Mouse (Mus musculus) adrenal gland, adult 18-20 months (tissue): Measurements from ENCODE around the gene Gm9857. TPM values are rescaled to one million over a fixed set of nuclear protein-coding genes. Genes with fewer than 3 reads are reported as not detected.

Experiments
- DNase-seq, 2 experiments: peaks; one replicate each; pipeline ENCODE4 v3.0.0; 2021 to 2022; ENCODE audit warnings: low spot score in 2 of 2
- long read RNA-seq, 2 experiments: library from polyadenylated mRNA; stranded (forward); transcript quantifications; one replicate each; pipeline ENCODE4 v2.0.0; 2021
- total RNA-seq, 2 experiments: library from RNA; stranded (reverse); gene quantifications; 1 replicate in 1 of 2; 2 replicates in 1 of 2; pipeline ENCODE4 v1.2.3; 2021

Gene Gm9857
- total RNA-seq = not detected
- long read RNA-seq, experiment 1 = 0 reads
- long read RNA-seq, experiment 2 = 0 reads

DNA sequence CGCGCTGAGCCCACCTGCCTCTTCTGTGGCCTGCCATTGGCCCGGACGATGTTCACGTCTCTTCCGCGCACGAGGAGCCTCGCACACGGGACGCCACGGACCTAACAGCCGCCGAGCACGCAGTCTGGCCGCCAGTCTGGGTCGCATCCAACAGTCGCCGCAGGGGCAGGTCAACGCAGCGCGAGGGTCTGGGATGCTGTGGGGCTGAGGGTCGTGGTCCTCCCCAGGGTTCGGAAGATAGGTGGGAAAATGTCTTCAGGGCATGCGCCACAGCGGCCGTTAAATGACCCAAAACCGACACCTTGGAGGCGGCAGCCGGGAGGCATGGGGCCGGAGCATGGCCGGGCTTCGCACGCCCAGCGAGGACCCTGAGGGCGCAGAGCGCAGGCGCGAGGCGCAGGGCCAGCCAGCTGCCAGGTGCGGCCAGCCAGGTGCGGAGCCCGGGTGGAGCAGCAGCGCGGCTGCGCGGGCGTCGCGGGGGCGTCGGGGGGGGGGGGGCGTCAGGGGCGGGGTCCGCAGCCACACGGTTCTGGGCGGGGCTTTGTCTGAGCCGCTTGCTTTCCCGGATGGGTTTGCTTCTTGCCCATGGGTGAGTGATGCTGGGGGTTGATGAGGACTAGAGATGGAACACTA lies at the start of gene Gm9857:
Gm9857 (minus strand) TSS at position 445 of the 633 bp plus-strand sequence.
- DNase-seq = no peak

DNA sequence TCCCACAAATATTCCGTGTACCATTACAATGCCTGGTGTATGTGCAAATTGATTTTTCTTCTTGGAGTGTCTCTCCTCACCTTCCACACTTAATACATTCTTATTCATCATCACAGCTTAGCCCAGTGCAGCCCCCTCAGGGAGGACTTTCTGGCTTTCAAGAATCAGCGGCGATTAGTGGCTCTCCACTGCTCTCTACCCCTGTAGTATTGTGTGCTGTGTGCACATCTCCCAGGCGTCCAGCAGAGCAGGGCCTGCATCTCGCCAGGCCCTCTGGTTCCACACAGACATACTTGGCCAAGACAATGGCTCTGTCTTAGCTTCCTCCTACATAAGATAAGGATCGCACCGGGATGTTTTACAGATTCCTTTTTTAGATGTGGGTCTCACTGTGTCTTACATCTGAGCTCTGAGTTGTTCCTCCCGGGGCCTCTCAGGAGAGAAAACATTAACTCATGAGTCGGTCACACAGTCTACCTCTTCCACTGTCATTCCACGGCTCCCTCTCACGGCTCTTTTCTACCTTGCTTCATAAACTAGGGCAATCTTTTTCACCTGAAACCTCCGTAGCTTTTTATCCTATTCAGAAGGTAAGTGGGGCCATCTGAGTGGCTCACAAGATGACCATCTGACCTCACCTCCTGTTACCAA lies 46.9 kb upstream of the Gm9857 start:
- DNase-seq = no peak

DNA sequence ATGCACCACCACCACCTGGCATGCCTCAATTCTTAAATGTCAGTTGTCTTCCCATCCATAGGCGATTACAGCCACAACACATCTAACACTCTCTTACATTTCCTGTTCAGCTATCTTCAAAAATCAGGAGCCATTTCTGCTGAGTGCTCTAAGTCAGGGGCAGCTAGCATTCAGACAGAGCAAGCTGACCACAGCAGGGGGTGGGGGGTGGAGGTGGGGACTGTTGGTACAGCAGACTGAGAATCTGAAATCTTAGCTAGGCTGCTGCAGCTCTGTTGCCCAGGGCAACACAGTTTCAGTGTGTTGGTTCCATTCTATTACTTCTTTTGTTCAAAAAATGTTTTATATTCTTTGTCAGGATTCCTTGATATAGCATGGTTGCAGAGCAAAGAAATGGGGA lies 46.3 kb upstream of the Gm9857 start:
- DNase-seq = no peak

DNA sequence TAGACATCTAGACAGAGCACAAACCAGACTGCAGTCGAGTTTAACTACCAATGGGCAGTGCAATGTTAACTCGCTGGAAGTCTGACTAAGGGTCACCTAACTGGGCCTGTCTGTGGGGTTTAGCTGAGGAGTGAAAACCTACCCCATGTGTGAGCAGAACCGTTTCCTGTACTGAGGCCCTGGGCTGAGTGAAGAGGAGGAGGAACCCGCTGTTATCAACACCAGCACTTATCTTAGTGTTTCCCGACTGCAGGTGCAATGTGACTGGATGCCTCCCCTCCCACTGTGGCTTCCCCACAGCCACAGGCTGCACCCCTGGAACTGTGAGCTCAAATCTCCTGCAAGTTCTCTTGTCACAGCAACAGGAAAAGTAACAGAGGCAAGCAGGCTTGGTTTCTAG lies 43.7 kb upstream of the Gm9857 start:
- no peak for DNase-seq

DNA sequence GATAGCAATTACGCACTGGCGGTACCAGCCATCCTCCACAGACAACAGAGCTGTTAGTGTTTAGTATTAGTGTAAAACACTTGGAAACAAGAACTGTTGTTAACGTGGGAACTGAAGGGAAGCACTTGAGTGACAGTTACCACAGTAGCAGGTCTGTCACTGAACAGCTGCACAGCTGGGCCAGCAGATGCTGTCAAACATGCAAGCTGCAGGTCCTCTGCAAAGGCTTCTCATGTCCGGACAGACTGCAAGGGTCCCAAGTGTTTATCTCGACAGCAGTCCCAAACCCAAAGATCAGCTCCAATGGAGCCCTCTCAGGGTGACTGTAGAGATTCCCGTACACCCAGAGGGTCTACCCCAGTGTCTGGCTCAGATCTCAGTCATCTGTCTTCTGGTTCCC lies 41.7 kb upstream of the Gm9857 start:
- DNase-seq = no peak

DNA sequence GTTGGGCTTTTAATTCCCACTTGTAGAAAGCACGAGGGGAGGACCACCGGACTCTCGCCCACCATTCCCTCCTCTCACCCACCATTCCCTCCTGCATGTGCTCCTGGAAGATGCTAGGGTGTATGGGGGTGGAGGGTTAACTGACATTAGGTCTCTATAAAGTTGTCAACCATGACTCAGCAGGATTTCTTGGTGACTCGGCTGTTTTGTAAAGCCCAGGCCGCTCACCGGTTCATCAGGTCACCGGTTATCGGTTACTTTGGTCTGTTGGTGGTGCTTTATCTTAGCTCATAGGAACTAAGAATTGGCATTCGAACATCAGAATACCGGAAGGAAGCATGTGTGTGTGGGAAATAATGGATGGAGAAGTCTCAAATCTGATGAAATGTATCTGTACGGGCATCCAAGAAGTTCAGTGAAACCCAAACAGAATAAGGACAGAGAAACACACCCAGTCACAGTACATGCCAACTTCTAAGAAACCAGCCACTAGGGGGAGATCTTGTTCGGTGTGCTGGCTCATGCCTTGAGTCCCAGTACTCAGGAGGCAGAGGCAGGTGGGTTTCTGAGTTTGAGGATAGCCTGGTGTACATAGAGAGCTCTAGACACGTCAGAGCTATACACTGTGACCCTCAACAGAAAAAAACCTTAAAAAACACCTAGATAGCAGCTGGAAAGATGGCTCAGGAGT lies 37.2 kb upstream of the Gm9857 start:
- DNase-seq = no peak

DNA sequence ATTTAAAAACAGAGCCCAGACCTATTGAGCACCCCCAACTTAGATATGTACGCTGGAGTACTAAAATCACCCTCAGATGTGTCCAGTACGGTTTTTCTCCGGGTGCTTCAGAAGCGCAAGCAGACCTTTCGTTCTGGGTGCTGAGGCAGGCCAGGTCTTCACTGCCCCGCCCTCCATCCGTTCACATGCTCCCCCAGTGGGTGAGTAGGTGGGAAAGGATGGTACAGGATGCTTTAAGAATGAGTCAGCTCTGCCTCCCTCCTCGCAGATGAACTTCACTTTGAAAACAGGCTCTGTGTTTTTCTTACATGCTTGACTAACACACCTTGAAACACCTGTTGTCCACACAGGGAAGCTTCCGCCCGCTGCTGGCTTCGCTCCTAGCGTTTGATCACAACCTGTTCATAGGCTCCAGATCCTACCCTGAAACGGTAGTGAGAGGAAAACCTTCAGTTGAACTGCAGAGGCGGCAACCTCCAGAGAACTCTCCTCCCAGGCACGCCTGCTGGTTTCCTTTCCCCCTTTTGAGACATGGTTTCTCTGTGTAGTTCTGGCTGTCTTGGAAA lies 34.8 kb upstream of the Gm9857 start:
- no peak for DNase-seq

DNA sequence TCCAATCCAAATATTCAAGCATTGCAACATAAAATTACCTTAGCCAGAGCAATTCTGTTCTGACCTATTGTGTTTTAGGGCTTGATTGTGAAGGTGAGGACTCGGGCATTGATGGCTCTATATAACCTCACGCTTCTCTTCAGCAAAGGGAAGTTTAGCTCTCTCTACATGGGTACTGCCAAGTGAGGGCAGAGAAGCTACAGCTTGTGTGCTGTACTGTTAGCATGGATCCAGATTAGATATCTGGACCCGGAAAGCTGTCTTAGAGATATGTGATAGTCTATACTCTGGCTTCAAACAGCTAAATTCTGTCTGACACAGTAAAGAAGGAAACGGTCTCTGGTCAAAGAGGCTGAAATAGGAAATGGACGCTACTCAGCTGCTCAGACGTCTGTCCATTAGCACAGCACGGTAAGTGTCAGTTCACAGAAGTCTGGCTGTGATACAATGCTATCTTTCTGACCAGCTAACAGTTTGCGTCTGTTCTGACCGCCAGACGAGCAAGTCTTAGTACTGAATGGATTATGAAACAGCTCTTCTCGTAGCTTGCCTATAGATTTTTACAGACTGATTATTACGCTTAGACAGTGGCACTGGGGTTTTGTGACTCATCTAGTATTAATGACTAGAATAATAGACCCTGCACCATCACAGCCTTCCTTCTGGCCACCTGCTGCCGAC lies 33.9 kb upstream of the Gm9857 start:
- no peak for DNase-seq

DNA sequence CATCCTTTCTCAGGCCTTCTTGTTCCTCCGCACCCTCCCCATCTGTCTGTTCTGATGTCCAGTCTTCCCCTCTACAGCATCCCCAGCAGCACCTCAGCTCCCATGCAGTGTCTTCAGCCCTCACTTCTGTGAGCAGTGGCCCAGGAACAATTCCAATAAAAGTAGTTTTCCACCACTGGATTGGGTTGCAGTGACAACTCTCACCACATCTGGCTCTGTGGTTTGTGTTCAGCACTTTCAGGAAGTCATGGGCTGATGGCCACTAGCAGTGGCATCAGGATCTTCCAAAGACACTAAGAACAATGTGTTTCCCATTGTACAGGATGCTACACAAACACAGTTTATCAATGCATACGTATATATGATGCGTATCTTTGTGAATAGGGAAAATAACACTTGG lies 25.8 kb upstream of the Gm9857 start:
- DNase-seq = no peak

DNA sequence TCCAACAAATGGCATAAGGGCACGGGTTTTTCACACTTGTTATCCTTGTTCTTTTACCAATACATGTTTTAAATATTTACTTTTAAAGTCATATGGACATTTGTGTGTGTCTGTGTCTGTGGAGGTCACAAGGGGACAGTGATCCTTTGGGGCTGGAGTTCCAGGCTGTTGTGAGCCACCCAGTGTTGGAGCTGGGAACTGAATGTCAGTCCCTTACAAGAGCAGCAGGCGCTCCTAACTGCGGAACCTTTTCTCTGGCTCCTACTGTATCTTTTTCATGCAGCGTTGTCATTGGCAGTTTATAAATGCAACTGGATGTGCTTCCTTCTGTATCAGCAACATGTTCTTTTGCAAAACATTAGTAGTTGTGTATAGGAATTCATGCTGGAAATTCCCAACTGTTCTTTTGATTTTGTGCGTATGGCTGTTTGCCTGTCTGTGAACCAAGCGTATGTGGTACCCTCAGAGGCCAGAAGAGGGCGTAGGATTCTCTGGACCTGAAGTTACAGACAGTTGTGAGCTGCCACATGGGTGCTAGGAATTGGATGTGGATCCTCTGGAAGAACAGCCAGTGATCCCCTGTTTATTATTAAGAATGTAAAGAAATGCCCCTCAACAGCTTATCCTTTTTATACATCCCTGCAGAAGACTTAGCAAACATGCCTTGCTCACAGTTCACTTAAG lies 24.3 kb upstream of the Gm9857 start:
- DNase-seq = no peak

DNA sequence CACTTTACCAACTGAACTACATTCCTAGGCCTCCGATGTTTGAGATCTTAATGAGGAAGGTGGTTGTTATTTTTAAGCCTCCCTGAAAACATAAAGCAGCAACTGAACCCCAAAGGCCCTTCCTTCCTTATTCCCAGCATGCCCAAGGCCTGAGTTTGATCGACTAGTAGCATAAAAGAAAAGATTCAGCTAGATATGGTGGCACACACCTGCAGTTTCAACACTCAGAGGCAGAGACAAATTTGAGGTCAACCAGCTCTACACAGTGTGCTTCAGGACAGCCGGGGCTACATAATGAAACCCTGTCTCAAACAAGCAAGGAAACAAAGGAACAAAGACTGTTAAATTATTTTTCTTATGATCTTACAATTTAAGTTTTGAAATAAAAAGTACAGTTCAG lies 23.5 kb upstream of the Gm9857 start:
- no peak for DNase-seq

DNA sequence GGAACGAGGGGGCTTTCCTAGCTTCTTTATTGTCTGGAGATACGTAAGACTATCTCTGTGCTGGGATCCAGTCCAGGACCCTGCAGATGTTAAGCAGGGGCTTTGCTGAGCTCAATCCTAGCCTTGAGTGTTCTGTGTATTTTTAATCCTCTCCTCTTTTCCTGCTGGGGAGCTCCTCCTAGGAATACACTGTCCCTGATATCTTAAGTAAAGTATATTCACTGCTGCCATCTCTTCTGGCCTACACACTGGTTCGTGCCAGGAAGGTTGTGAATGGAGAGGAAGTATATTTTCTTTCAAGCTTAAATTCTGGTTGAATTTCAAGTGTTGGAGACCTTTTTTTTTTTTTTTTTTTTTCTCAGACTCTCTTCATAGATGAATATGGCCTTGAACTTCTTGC lies 23.0 kb upstream of the Gm9857 start:
- DNase-seq = no peak

DNA sequence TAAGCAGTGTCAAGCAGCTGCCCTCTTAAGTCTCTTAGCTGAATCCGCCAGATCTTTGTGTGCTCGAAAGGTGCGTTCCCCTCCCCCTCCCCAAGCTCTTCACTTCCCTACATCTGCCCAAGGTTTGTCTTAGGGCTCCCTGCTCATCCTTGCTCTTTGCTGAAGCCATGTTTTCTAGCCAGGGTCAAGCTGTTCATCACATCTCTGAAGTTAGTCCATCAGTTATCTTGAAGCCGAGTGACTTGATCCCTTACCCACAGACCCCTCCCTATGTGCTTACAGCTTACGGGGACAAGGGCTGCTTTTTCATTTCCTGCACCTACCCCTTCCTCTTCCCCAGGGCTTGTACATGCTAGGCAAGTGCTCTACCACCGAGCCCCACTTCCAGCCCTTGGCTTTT lies 21.4 kb upstream of the Gm9857 start:
- no peak for DNase-seq

DNA sequence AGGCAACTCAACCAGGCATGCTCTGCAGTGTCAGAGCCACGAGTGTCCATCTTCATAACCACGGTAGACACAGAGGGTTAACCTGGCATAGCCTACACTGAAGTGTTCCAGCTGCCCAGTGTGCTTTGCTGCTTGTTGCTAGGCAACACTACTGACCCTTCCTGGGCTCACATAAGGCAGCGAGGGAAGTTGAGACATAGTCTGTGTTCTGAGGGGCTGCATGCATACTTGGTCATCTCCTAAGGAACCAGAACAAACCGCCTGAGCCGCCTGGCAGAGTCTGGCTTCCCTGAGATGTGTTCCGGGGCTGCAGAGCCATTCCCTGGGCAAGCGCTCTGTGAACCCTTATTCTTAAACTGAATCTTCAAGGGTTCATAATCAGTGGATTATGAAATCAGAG lies 21.0 kb upstream of the Gm9857 start:
- DNase-seq = no peak

DNA sequence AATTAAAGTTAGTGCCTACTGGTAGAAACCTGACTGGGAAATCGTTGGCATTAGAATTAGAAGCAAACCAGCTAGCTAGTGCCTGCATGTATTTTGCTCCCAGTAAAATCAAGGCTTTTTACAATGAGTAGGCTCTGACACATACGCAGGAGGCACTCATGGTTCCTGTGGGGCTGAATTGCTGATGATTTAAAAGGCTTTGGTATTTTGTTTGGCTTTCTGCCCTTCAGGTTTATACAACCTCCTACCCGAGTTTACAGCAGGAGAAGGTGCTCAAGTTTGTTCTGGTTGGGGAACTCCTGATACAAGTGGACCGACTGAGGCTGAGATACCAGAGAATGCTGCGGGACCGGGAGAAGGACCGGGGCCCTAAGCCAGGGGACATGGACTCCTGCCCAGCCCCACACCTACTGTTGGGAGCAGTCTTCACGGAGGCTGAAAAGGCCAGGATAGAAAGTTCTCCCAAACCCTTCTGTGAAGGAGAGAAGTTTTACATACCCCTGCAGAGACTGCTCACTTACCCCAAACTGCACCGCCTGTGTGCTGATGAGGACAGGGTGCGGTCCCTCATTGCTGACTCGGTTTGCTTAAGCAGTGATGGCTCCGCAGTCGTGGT lies 19.5 kb upstream of the Gm9857 start:
- DNase-seq = no peak

DNA sequence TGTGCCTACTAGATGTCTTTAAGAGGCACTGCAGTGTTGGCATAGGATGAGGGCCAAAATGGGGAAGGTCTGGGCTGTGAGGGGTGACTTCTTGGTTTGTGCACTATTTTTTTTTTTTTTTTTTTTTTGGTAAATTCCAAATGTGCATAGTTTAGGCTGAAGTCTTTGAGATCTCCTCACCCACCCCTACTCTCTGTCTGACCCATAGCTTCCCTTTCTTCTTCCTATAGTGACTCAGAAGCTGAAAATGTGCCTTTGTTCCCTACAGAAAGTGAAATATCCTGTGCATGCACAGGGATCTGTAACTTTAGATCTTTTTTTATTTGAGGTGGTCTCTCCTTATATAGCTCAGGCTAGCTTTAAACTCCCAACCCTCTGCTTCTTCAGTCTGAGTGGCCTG lies 17.7 kb upstream of the Gm9857 start:
- DNase-seq = no peak

DNA sequence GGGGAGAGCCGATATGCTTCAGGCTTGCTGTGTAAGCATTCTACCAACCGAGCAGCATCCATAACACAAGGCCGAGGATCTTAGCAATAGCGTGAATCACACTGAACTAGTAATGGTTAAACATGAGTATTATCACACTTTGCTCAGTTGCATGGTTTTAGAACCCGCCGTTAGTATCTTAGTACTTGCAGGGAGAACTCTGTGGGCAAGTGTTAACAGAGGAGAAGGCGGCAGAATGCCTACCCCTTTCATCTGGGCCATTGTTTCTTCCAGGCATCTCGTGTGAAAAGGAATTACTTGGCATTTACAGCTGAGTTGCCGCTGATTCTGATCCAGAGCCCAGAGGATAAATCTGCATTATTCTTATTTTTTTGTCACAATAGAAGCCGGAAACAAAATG lies 751 bp upstream of the Gm9857 start:
- DNase-seq = no peak

DNA sequence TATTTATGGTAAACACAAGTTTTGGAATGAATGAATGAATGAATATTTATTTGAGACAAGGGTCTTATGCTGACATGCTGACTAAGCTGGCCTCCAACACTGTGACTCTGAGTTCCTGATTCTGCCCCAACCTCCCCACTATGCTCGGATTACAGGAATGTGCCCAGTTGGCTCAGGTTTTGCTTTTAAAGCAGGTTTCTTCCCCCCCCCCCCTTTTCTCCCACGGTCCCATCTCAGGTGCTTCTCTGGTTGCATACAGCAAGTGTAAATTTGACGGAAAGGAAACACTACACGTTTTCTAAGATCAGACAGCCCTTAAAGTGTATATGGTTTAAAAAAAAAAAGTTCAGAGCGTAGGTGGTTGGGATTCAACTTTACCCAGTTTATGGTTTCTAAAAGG lies 672 bp downstream of the Gm9857 start, which contains the start of gene Henmt1:
Henmt1 (plus strand) TSS at position 301 of the 400 bp plus-strand sequence.
- no peak for DNase-seq

DNA sequence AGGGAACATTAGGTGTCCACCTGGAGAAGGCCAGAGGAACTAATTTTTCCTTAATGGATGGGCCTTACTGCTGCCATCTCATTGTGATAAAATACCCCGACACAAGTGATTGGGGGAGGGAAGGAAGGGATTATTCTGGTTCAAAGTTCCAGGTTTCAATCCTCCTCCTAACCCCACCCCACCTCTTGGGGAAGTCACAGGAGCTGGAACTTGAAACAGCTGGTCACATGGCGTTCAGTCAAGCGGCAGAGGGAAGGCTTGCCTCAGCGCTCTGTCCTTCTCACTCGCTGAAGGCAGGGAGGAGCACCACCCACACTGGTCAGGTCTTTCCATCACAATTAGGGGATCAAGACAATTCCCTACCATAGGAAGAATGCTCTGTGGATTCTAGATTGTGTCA lies 1.6 kb downstream of the Gm9857 start:
- DNase-seq = no peak

DNA sequence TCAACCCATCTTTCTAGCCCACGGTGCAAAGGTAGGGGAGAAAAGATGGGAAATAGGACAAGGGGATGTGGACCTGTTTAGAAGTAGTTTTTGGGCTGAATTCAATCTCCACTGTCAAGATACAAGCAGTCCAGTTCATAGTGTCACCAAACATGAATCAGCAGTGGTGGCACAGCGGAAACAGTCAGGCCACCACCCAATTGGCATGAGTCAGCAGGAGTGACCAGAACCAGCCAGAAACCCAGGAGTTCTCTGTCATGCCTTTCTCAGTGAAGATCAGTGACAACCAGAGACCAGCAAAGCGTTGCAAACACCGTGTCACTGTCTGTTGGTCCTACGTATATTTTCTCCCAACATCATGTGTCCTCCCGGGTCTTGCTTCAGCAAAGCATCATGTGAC lies 6.7 kb downstream of the Gm9857 start:
- no peak for DNase-seq

DNA sequence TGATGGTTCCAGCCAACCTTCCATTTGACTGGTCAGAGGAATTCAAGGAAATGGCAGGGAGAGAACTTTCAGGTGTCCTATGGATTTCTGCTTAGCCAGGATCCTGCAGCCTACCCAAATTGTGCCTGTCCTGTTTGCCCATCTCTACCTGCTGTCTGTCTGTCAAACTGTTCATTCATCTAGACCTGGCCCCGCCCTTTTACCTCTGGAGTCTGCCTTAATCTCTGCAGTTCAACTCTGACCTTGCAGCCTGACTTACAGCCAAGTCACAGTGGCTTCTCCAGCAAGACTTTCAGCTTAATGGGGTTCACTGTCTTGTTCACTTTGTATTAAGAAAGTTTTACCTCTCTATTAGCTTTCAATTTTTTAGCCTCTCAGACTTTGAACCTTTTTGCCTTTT lies 13.9 kb downstream of the Gm9857 start:
- DNase-seq = no peak
